Mouse (Mus musculus): ENCODE data around the gene Gcm1.

GRCm38 (mm10) chr9:78064121-78064520, 12.4 kb downstream of the Gcm1 start:
- TF ChIP-seq CTCF (IDR thresholded peaks at IDR 0.05) (no peak), EP300 (IDR thresholded peaks at IDR 0.05) (peak; percentile 17; the same call in 1 of the 2 replicates)
